In genomic region chr5:104025245-104025854, GRCm38 (mm10) we compare ENCODE assay signal across 1 mouse cellular context.
TF ChIP-seq lines count a peak whose summit lies in the region.

No protein-coding gene starts in this region.

TF ChIP-seq in MEL, 35 proteins besides CTCF, POLR2A, EP300 and RAD21 (continued from another document):
- TF ChIP-seq TBP (IDR thresholded peaks at IDR 0.05; ENCODE audit: low read depth, low read length) (0 out of 2 replicates have a peak, but pooled peaks have one; percentile 19), SIN3A (IDR thresholded peaks at IDR 0.05; ENCODE audit: low read length) (peak; percentile 40; the same call in 1 of the 2 replicates), GABPA (IDR thresholded peaks at IDR 0.05; ENCODE audit: low read depth, low read length) (no peak), GATA1 (IDR thresholded peaks at IDR 0.05; ENCODE audit: low read depth, low read length) (0 out of 2 replicates have a peak, but pooled peaks have one; percentile 26), ETS1 (IDR thresholded peaks at IDR 0.05; ENCODE audit: low read depth, low read length) (peak; percentile 31; the same call in 1 of the 2 replicates), MXI1 (IDR thresholded peaks at IDR 0.05; ENCODE audit: low read depth, low read length) (0 out of 2 replicates have a peak, but pooled peaks have one; percentile 22)
